Mouse (Mus musculus) lung, postnatal 0 days (tissue): ENCODE measurements at regions not wholly inside any gene's neighbourhood (a gene's known extent, or its start where the extent isn't known, plus 50 kb on each side); places are given as distances from the start of the nearest gene placed in this dataset.

Source experiments
- CTCF ChIP-seq: IDR thresholded peaks from 2 replicates; pipeline ENCODE4 v1.5.1; 2016; ENCODE audit warnings: antibody characterized with exemption, mild to moderate bottlenecking
- EP300 ChIP-seq: IDR thresholded peaks from 2 replicates; pipeline ENCODE4 v1.6.1; 2016; ENCODE audit warnings: antibody characterized with exemption, mild to moderate bottlenecking, control low read depth

DNA sequence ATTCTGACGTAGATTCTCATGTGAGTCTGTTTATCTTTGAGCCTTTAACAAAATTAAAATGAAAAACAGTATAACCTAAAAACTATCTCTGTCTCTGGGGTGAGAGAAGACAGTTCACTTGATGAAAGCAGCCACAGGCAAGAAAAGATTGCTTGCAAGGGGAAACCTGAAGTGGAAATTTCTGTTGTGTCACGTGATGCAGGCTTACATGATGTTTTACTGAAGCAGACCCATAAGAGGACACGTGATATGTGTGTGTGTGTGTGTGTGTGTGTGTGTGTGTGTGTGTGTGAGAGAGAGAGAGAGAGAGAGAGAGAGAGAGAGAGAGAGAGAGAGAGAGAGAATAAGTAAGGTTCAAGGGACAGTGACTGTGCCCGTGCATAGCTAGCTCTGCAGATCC lies 63.7 kb upstream of the Fam204a start:
- TF ChIP-seq CTCF: no peak
- no peak for TF ChIP-seq EP300
